8 mouse cellular contexts compared by ENCODE assay signal in the genomic region with DNA sequence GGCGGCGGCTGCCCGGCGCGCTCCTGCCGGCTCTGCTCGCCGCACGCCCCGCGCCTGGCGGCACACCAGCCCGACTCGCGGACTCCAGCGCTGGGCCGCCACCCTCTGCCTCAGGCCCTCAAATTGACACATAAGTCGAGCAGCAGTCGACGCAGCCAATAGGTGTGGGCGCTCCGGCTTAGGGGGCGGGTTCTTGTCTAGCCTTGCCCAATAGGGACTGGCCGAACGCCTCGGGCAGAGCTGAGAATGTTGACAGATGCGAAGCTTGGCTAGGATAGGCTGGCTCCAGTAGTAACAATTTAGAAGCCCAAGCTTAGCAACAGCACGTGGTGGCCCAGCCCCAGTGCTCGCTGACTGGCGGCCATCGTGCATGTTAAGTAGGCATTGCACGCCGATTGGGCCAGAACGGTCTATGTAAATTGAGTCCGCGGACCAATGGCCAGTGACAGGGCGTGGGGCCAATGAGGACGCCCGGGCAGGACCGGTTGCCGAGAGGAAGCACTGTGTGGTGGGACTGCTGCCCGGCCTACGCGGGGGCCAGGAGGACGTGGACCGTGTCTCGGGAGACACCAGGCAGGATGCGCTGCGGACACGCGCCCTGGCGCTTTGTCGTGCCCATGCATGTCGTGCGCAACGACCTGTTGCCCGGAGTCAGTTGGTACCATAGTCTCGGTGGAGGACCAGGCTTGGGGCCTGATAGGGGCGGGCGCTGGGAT. TPM values are rescaled to one million over a fixed set of nuclear protein-coding genes. Genes with fewer than 3 reads are reported as not detected.
DNase-seq lines count a peak whose midpoint lies in the region; ATAC-seq lines count a peak whose summit lies in the region.

A gene (minus strand): TSS at position 120 of the 716 bp plus-strand sequence.

- peak within 1 kb of the TSS; percentile 87 for H3K9ac ChIP-seq in hindbrain, embryonic 14.5 days

- H3K4me3 ChIP-seq in hindbrain, embryonic 14.5 days (replicated peaks; ENCODE audit: low read length), result peak within 1 kb of the TSS; percentile 96

- H3K9me3 ChIP-seq in hindbrain, embryonic 14.5 days (ENCODE audit: control insufficient read depth, low read length), result no peaks in the 10 kb centered on the region

- ATAC-seq in hindbrain, embryonic 14.5 days (ENCODE audit: low FRiP score), result peak; percentile 99

- peaks cover 8% of the 10 kb centered on the region for H3K36me3 ChIP-seq in hindbrain, embryonic 14.5 days (replicated peaks; ENCODE audit: control insufficient read depth, insufficient read depth)

- peaks cover 44% of the 10 kb centered on the region for H3K4me1 ChIP-seq in hindbrain, embryonic 14.5 days (replicated peaks; ENCODE audit: control insufficient read depth, insufficient read depth, low read length)

- H3K4me2 ChIP-seq in hindbrain, embryonic 14.5 days (replicated peaks), result peak within 1 kb of the TSS; percentile 92

- under 1% methylated on average over 59 of the region's 60 CpGs for WGBS in hindbrain, embryonic 14.5 days

- DNase-seq in R1 (ENCODE audit: low read depth, low spot score), result peak; percentile 100
- DNase-seq in cerebellum, postnatal 25 days, result peak; percentile 99 to 100
- DNase-seq in frontal cortex, postnatal 25 days (ENCODE audit: low spot score in 2 of 2), result peak; percentile 96 to 99
- DNase-seq in hindbrain, embryonic 14.5 days (ENCODE audit: low spot score), result peak; percentile 96
- DNase-seq in layer of hippocampus, postnatal 36 days, result peak; percentile 99
- peak; percentile 100 for DNase-seq in lung, postnatal 36 days
- DNase-seq in retina, postnatal 1 day, result peak; percentile 100
- peak; percentile 95 to 99 for DNase-seq in urinary bladder, adult 18-20 months (ENCODE audit: low spot score in 2 of 2)

- peak within 1 kb of the TSS; percentile 92 for H3K27ac ChIP-seq in hindbrain, embryonic 14.5 days

- no peaks in the 10 kb centered on the region for H3K27me3 ChIP-seq in hindbrain, embryonic 14.5 days (ENCODE audit: control insufficient read depth, insufficient read depth, low read length)

RNA-seq across cellular contexts. Expression of the gene that starts here (rescaled TPM):
- 32.9 and 34.1 TPM in 2 replicates for polyA plus RNA-seq in hindbrain, embryonic 14.5 days (2014; fragmentation: Nextera tagmentation; extraction: Ambion mirVana)
- 10 to 100 TPM; 86.7 to 99.5 TPM for total RNA-seq in layer of hippocampus, postnatal 36 days (2021)

Comparison
In these comparisons a context has a peak if more than half of its experiments do, and no peak if none do; other contexts are left out.
1. Peak in every context shown above with its lines: DNase-seq, ATAC-seq, H3K4me3 ChIP-seq and H3K27ac ChIP-seq.